Mouse (Mus musculus): ENCODE measurements around the gene Gm21083. TPM values are rescaled to one million over a fixed set of nuclear protein-coding genes. Genes with fewer than 3 reads are reported as not detected.
"Not testable (repeated sequence)": the region's sequence is repeated elsewhere in the genome, so short reads cannot be mapped to it uniquely, and the experiment has no call there.

The Gm21083 gene
- total RNA-seq, 2 experiments from 2014 or later, result not detected

DNA sequence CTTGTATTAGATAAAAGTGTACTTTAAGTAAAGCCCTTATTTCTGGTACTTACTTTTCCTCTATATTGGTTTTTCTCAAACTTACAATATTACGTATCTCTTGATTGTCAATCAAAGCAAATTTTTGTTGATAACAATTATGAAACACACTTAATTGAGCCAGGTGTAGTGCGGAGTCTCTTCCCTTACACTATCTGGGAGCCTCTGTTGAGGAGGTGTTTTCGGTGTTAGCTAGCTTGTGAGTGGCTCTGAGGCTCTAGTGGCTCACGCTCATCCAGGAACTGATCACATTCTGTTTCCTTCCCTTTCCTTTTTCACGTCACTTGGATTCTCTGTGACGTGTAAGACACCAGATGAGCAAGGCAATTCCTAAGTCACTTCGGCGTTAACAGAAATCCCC is 26.5 kb downstream of the Gm21083 start:
- DNase-seq; intact Hi-C loops (cut with DNase I); H3K27ac ChIP-seq; H3K4me3 ChIP-seq: not testable (repeated sequence)

- peak; percentile 21 for DNase-seq
- H3K27ac ChIP-seq; H3K4me3 ChIP-seq; intact Hi-C loops (cut with DNase I): not testable (repeated sequence)
These were observed 29.5 kb downstream of the Gm21083 start for GRCm38 (mm10) chr5:15606677-15607076.

- DNase-seq; H3K27ac ChIP-seq; H3K4me3 ChIP-seq; intact Hi-C loops (cut with DNase I): not testable (repeated sequence)
- peak; percentile 13; the same call in 1 of the 2 replicates for TF ChIP-seq CTCF (IDR thresholded peaks at IDR 0.05)
These were observed 33.6 kb downstream of the Gm21083 start for GRCm38 (mm10) chr5:15610695-15611094.

GRCm38 (mm10) chr5:15616195-15616594 is 39.1 kb downstream of the Gm21083 start:
- H3K27ac ChIP-seq; H3K4me3 ChIP-seq; intact Hi-C loops (cut with DNase I); DNase-seq: not testable (repeated sequence)

GRCm38 (mm10) chr5:15618764-15619163 is 41.6 kb downstream of the Gm21083 start, which contains the start of gene Speer4d:
Gene Speer4d, plus strand, starts transcription at chr5:15619064.
- H3K4me3 ChIP-seq; intact Hi-C loops (cut with DNase I); DNase-seq: not testable (repeated sequence)

DNA sequence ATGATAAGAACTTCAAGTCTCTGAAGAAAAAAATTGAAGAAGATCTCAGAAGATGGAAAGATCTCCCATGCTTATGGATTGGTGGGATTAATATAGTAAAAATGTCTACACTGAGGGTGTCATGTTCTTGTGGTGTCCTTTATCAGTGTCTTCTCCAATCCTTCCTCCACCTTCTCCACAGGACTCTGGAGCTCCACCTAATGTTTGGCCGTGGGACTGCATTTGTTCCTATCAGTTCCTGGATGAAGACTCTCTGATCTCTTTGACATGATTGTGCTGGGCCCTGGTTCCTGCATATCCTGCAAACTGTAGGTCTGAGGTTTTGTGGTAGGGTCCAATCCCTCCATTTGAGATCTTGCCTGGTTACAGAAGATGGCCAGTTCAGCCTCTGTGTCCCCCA is 51.0 kb downstream of the Gm21083 start:
- DNase-seq; H3K4me3 ChIP-seq; intact Hi-C loops (cut with DNase I); H3K27ac ChIP-seq: not testable (repeated sequence)

More at GRCm38 (mm10) chr5:15618764-15619163, 41.6 kb downstream of the Gm21083 start, which contains the start of gene Speer4d:
- not testable (repeated sequence) for H3K27ac ChIP-seq

DNA sequence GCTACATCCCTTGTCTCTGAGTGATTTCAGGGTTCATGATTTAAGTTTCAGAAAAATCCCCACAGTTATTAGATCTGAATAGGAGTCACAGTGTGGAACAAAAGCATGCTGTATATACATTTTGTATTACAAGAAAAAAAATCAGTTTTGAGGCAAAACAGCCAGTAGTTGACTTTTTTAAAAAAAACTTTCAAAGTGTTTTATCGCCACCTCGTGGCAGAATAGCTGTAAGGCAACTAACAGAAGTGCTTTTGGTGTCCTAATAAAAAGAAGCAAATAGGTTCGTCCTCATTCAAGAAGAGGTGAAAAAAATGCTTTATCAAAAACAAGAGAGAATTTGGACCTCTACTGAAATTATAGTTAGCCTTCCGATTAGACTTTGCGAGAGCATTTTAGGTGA is 52.9 kb downstream of the Gm21083 start:
- H3K27ac ChIP-seq; DNase-seq; H3K4me3 ChIP-seq; intact Hi-C loops (cut with DNase I): not testable (repeated sequence)
- peak; percentile 50 for TF ChIP-seq CTCF (IDR thresholded peaks at IDR 0.05)

Other genes starting within 250 kb of the Gm21083 start
- gene Gm21149, start 100.8 kb upstream of the Gm21083 start, total RNA-seq (2021), result not detected
- gene Gm21190, start 48.1 kb upstream of the Gm21083 start, total RNA-seq (2021), result not detected
- gene Speer4d, start 41.7 kb downstream of the Gm21083 start, total RNA-seq (2021), result not detected
- not detected for gene 4930572O03Rik, start 79.7 kb downstream of the Gm21083 start, total RNA-seq (2021)
- not detected for gene Speer4c, start 136.9 kb downstream of the Gm21083 start, total RNA-seq (2021)

Measured in gastrocnemius, adult 2 months (tissue).